Mouse (Mus musculus): ENCODE measurements around the gene Iqgap1. TPM values are rescaled to one million over a fixed set of nuclear protein-coding genes. Genes with fewer than 3 reads are reported as not detected.

Gene Iqgap1
- polyA plus RNA-seq, 1 experiment from 2014 or later = 27.3 TPM

Other genes with a start within 250 kb of the Iqgap1 start
- 14.6 and 18.0 TPM in 2 replicates for gene Crtc3, start 137.1 kb downstream of the Iqgap1 start, polyA plus RNA-seq (2016; fragmentation: Nextera tagmentation; extraction: Ambion mirVana)
- 4.9 and 6.0 TPM in 2 replicates for gene Zscan2, start 34.9 kb upstream of the Iqgap1 start, polyA plus RNA-seq (2016; fragmentation: Nextera tagmentation; extraction: Ambion mirVana)
- gene Wdr73, start 75.3 kb upstream of the Iqgap1 start, polyA plus RNA-seq (2016; fragmentation: Nextera tagmentation; extraction: Ambion mirVana) = 39.6 and 42.0 TPM in 2 replicates
- gene Nmb, start 79.1 kb upstream of the Iqgap1 start, polyA plus RNA-seq (2016; fragmentation: Nextera tagmentation; extraction: Ambion mirVana) = 6.5 and 7.4 TPM in 2 replicates
- 170 and 176 TPM in 2 replicates for gene Sec11a, start 121.8 kb upstream of the Iqgap1 start, polyA plus RNA-seq (2016; fragmentation: Nextera tagmentation; extraction: Ambion mirVana)
- gene Zfp592, start 167.7 kb upstream of the Iqgap1 start, polyA plus RNA-seq (2016; fragmentation: Nextera tagmentation; extraction: Ambion mirVana) = 9.7 and 14.2 TPM in 2 replicates
- gene Alpk3, start 231.6 kb upstream of the Iqgap1 start, polyA plus RNA-seq (2016; fragmentation: Nextera tagmentation; extraction: Ambion mirVana) = 0.25 and 0.52 TPM in 2 replicates

Data from neural tube, embryonic 12.5 days (tissue).